ENCODE assay signal across 19 mouse cellular contexts in genomic region chr13:55732121-55732520, GRCm38 (mm10). TPM values are rescaled to one million over a fixed set of nuclear protein-coding genes. Genes with fewer than 3 reads are reported as not detected.
DNase-seq lines count a peak whose midpoint lies in the region; ATAC-seq and TF ChIP-seq lines count a peak whose summit lies in the region.
"Had no signal": no experiment of that assay in that cellular context is flagged by ENCODE, and none has a peak within 500 bp of the region (broad histone marks: within the 10 kb centered on the region; RNA-seq: fewer than 3 reads in every experiment).

No protein-coding gene starts in this region.

- no peak for TF ChIP-seq POLR2A in CH12.LX (IDR thresholded peaks at IDR 0.05; ENCODE audit: low read depth, low read length)

- dilution Hi-C loops in CH12.LX (cut with MboI; ENCODE audit: extremely low pct_ligation_motif_present, extremely low pct_unique_long_range_greater_than_20kb, low sequenced_read_pairs): no loop called here

- no peak overlapping the region for H3K4me3 ChIP-seq in CH12.LX (replicated peaks in 1 of 3; ENCODE audit: low read depth in 2 of 3, low read length in 2 of 3, poor library complexity in 1 of 3)
- H3K4me3 ChIP-seq in liver, embryonic 12.5 days: no peak overlapping the region
- no peak overlapping the region for H3K4me3 ChIP-seq in stomach, postnatal 0 days (ENCODE audit: low read depth, low read length)
- H3K4me3 ChIP-seq: lung, embryonic 15.5 days; midbrain, embryonic 15.5 days; neural tube, embryonic 15.5 days had no signal

- no peaks in the 10 kb centered on the region for H3K9me3 ChIP-seq in CH12.LX (replicated peaks; ENCODE audit: low read length)
- H3K9me3 ChIP-seq in liver, embryonic 12.5 days (replicated peaks): no peaks in the 10 kb centered on the region
- no peaks in the 10 kb centered on the region for H3K9me3 ChIP-seq in stomach, postnatal 0 days (ENCODE audit: control insufficient read depth, low read length)
- H3K9me3 ChIP-seq: lung, embryonic 15.5 days; midbrain, embryonic 15.5 days; neural tube, embryonic 15.5 days had no signal

- peak in 1 of 2 experiments; percentile 28; a peak in 1 of 4 replicates for TF ChIP-seq CTCF in CH12.LX (conservative IDR thresholded peaks at IDR 0.05 in 1 of 2, IDR thresholded peaks at IDR 0.05 in 1 of 2; ENCODE audit: low read depth in 2 of 2, low read length in 2 of 2)
- peak; percentile 21; the same call in 1 of the 2 replicates for TF ChIP-seq CTCF in stomach, postnatal 0 days (IDR thresholded peaks at IDR 0.05; ENCODE audit: low read depth)

- TF ChIP-seq EP300 in CH12.LX (IDR thresholded peaks at IDR 0.05; ENCODE audit: low read length): no peak
- TF ChIP-seq EP300 in stomach, postnatal 0 days (optimal IDR thresholded peaks at IDR 0.05): no peak

- peak; percentile 47 for DNase-seq in CH12.LX (ENCODE audit: extremely low read depth)
- DNase-seq in brain, adult 2 months (ENCODE audit: low read depth, low spot score): peak; percentile 25
- DNase-seq in stomach, postnatal 0 days (ENCODE audit: low spot score): no peak
- no peak for DNase-seq in kidney, adult 11 months
- DNase-seq in heart, postnatal 14 days: no peak
- DNase-seq: adrenal gland, adult 2 months; cerebellum, postnatal 14 days; embryo, embryonic 11 days; gastrocnemius, postnatal 36 days; right cerebral cortex, postnatal 25 days; thymus, adult 18-20 months had no signal

- intact Hi-C loops in heart, postnatal 14 days (cut with DNase I): no loop called here

- in situ Hi-C loops in CH12.LX (cut with MboI; ENCODE audit: low pct_ligation_motif_present, low pct_unique_long_range_greater_than_20kb, low sequenced_read_pairs): no loop called here

- ATAC-seq in liver, embryonic 12.5 days: peak; percentile 46; the same call in 1 of the 2 replicates
- ATAC-seq in stomach, postnatal 0 days (ENCODE audit: low FRiP score, low TSS enrichment): no peak
- no peak for ATAC-seq in monocyte, adult 5-6 weeks (replicated peaks; ENCODE audit: insufficient number of reproducible peaks, low FRiP score, low TSS enrichment, poor library complexity, severe bottlenecking)
- ATAC-seq: forebrain, embryonic 16.5 days; midbrain, embryonic 15.5 days had no signal

- 51% methylated on average over 2 of the region's 2 CpGs for WGBS in liver, embryonic 12.5 days (ENCODE audit: insufficient replicate concordance)
- whole genome bisulfite sequencing in stomach, postnatal 0 days: 72% methylated on average over 2 of the region's 2 CpGs

- H3K79me2 ChIP-seq in CH12.LX (replicated peaks; ENCODE audit: control insufficient read depth, extremely low read depth, insufficient read depth, poor library complexity, severe bottlenecking): no peaks in the 10 kb centered on the region

- peaks cover 3 to 31% of the 10 kb centered on the region in 2 experiments for H3K36me3 ChIP-seq in CH12.LX (replicated peaks in 1 of 2; ENCODE audit: control insufficient read depth in 1 of 2, insufficient read depth in 1 of 2, low read length in 1 of 2)
- H3K36me3 ChIP-seq in liver, embryonic 12.5 days: peaks cover 12% of the 10 kb centered on the region; the same call in 1 of the 2 replicates
- no peaks in the 10 kb centered on the region for H3K36me3 ChIP-seq in stomach, postnatal 0 days (ENCODE audit: control insufficient read depth, insufficient read depth, low read length)
- H3K36me3 ChIP-seq: lung, embryonic 15.5 days; midbrain, embryonic 15.5 days; neural tube, embryonic 15.5 days had no signal

- no peak overlapping the region for H3K4me2 ChIP-seq in CH12.LX (ENCODE audit: insufficient read depth, low read depth, poor library complexity, severe bottlenecking)
- H3K4me2 ChIP-seq in liver, embryonic 12.5 days: no peak overlapping the region
- H3K4me2 ChIP-seq in stomach, postnatal 0 days (replicated peaks; ENCODE audit: low read depth): no peak overlapping the region
- H3K4me2 ChIP-seq: lung, embryonic 15.5 days; midbrain, embryonic 15.5 days; neural tube, embryonic 15.5 days had no signal

- no peak overlapping the region for H3K9ac ChIP-seq in CH12.LX (ENCODE audit: insufficient read depth, low read depth)
- no peak overlapping the region for H3K9ac ChIP-seq in liver, embryonic 12.5 days
- H3K9ac ChIP-seq in stomach, postnatal 0 days (ENCODE audit: low read length): no peak overlapping the region
- H3K9ac ChIP-seq: lung, embryonic 15.5 days; midbrain, embryonic 15.5 days; neural tube, embryonic 15.5 days had no signal

- no peaks in the 10 kb centered on the region for H3K27me3 ChIP-seq in CH12.LX (replicated peaks)
- H3K27me3 ChIP-seq in liver, embryonic 12.5 days (replicated peaks): no peaks in the 10 kb centered on the region
- H3K27me3 ChIP-seq in stomach, postnatal 0 days (ENCODE audit: control insufficient read depth, insufficient read depth, low read length): no peaks in the 10 kb centered on the region
- H3K27me3 ChIP-seq: lung, embryonic 15.5 days; midbrain, embryonic 15.5 days; neural tube, embryonic 15.5 days had no signal

- H3K4me1 ChIP-seq in CH12.LX (ENCODE audit: control insufficient read depth in 1 of 2, insufficient read depth in 2 of 2): peaks cover 0 to 10% of the 10 kb centered on the region in 2 experiments; a peak in 1 of 4 replicates
- H3K4me1 ChIP-seq in liver, embryonic 12.5 days: peaks cover 15% of the 10 kb centered on the region
- H3K4me1 ChIP-seq in stomach, postnatal 0 days (replicated peaks; ENCODE audit: control insufficient read depth, insufficient read depth): no peaks in the 10 kb centered on the region
- H3K4me1 ChIP-seq: lung, embryonic 15.5 days; neural tube, embryonic 15.5 days had no signal

- no peak for TF ChIP-seq RAD21 in CH12.LX (IDR thresholded peaks at IDR 0.05; ENCODE audit: low read depth, low read length)

- no peak overlapping the region for H3K27ac ChIP-seq in CH12.LX (ENCODE audit: insufficient read depth, low read depth)
- 0 out of 2 replicates have a peak overlapping the region, but pooled peaks have one; percentile 6 for H3K27ac ChIP-seq in liver, embryonic 12.5 days
- H3K27ac ChIP-seq in stomach, postnatal 0 days (replicated peaks): no peak overlapping the region
- H3K27ac ChIP-seq: lung, embryonic 15.5 days; midbrain, embryonic 15.5 days; neural tube, embryonic 15.5 days had no signal

TF ChIP-seq in CH12.LX, 34 proteins besides CTCF, POLR2A, EP300 and RAD21:
- TF ChIP-seq MAZ (IDR thresholded peaks at IDR 0.05; ENCODE audit: low read depth, low read length) (no peak), MAX (IDR thresholded peaks at IDR 0.05; ENCODE audit: low read length) (no peak), ZC3H11A (IDR thresholded peaks at IDR 0.05; ENCODE audit: low read depth, low read length) (no peak), JUND (conservative IDR thresholded peaks at IDR 0.05; ENCODE audit: low read depth, low read length) (no peak), TBP (conservative IDR thresholded peaks at IDR 0.05; ENCODE audit: low read depth, low read length) (no peak), MEF2A (IDR thresholded peaks at IDR 0.05; ENCODE audit: borderline replicate concordance, low read depth, low read length) (no peak), GABPA (IDR thresholded peaks at IDR 0.05; ENCODE audit: insufficient replicate concordance, low read depth, low read length) (no peak), NELFE (IDR thresholded peaks at IDR 0.05; ENCODE audit: low read depth, low read length) (no peak), HCFC1 (IDR thresholded peaks at IDR 0.05; ENCODE audit: low read depth, low read length) (no peak), MXI1 (IDR thresholded peaks at IDR 0.05; ENCODE audit: low read depth, low read length) (no peak), E2F4 (IDR thresholded peaks at IDR 0.05; ENCODE audit: insufficient replicate concordance, low read depth, low read length) (no peak), MAFK (IDR thresholded peaks at IDR 0.05; ENCODE audit: insufficient replicate concordance, low read length) (no peak)
TF ChIP-seq in CH12.LX: peak in this region for 0.

RNA-seq across cellular contexts. Expression of gene Pcbd2, which starts 5.0 kb away (rescaled TPM):
- total RNA-seq in CH12.LX (2012; rRNA removed) (28.6 and 32.1 TPM in 2 replicates), CH12.LX (2014; rRNA removed) (19.0 and 20.6 TPM in 2 replicates)
- polyA plus RNA-seq in CH12.LX (2012; ENCODE audit: insufficient read length, low read depth): 44.9 and 45.0 TPM in 2 replicates
- polyA plus RNA-seq in liver, embryonic 12.5 days (2016; fragmentation: Nextera tagmentation; extraction: Ambion mirVana): 45.8 and 47.5 TPM in 2 replicates
- polyA plus RNA-seq in stomach, postnatal 0 days (2015; fragmentation: Nextera tagmentation; extraction: Ambion mirVana): 71.2 and 73.9 TPM in 2 replicates
- total RNA-seq in monocyte, adult 5-6 weeks (2017): 18.4 to 47.8 TPM (median 21.5 TPM) in 3 replicates
- 10 to 100 TPM; 36.3 to 37.4 TPM for total RNA-seq in heart, postnatal 14 days (2021)

RNA-seq across cellular contexts. Expression of gene Txndc15, which starts 17.7 kb away (rescaled TPM):
- total RNA-seq in CH12.LX (2012; rRNA removed): 34.6 and 39.7 TPM in 2 replicates
- total RNA-seq in CH12.LX (2014; rRNA removed): 48.7 and 51.2 TPM in 2 replicates
- 37.4 and 45.2 TPM in 2 replicates for polyA plus RNA-seq in CH12.LX (2012; ENCODE audit: insufficient read length, low read depth)
- 32.0 and 33.5 TPM in 2 replicates for polyA plus RNA-seq in liver, embryonic 12.5 days (2016; fragmentation: Nextera tagmentation; extraction: Ambion mirVana)
- polyA plus RNA-seq in stomach, postnatal 0 days (2015; fragmentation: Nextera tagmentation; extraction: Ambion mirVana): 62.8 and 63.6 TPM in 2 replicates
- 27.3 to 47.8 TPM (median 47.6 TPM) in 3 replicates for total RNA-seq in monocyte, adult 5-6 weeks (2017)
- 10 to 100 TPM; 36.2 to 37.3 TPM for total RNA-seq in heart, postnatal 14 days (2021)

RNA-seq across cellular contexts. Expression of gene B230219D22Rik, which starts 39.2 kb away (rescaled TPM):
- total RNA-seq in CH12.LX (2012; rRNA removed) (22.1 and 23.2 TPM in 2 replicates), CH12.LX (2014; rRNA removed) (35.0 and 36.1 TPM in 2 replicates)
- 25.0 and 25.7 TPM in 2 replicates for polyA plus RNA-seq in CH12.LX (2012; ENCODE audit: insufficient read length, low read depth)
- polyA plus RNA-seq in liver, embryonic 12.5 days (2016; fragmentation: Nextera tagmentation; extraction: Ambion mirVana): 22.8 and 23.2 TPM in 2 replicates
- 25.4 and 26.1 TPM in 2 replicates for polyA plus RNA-seq in stomach, postnatal 0 days (2015; fragmentation: Nextera tagmentation; extraction: Ambion mirVana)
- 37.5 to 51.1 TPM (median 49.4 TPM) in 3 replicates for total RNA-seq in monocyte, adult 5-6 weeks (2017)
- total RNA-seq in heart, postnatal 14 days (2021): 10 to 100 TPM; 49.7 to 52.5 TPM

RNA-seq across cellular contexts. Expression of gene Catsper3, which starts 52.2 kb away (rescaled TPM):
- total RNA-seq in CH12.LX (2012; rRNA removed) (not detected in 2 replicates), CH12.LX (2014; rRNA removed) (not detected in 2 replicates)
- polyA plus RNA-seq in CH12.LX (2012; ENCODE audit: insufficient read length, low read depth): not detected in 2 replicates
- polyA plus RNA-seq in liver, embryonic 12.5 days (2016; fragmentation: Nextera tagmentation; extraction: Ambion mirVana): 0.13 TPM in 1 of 2 replicates, not detected in the other
- 0.07 and 0.13 TPM in 2 replicates for polyA plus RNA-seq in stomach, postnatal 0 days (2015; fragmentation: Nextera tagmentation; extraction: Ambion mirVana)
- total RNA-seq in monocyte, adult 5-6 weeks (2017): not detected in 3 replicates
- total RNA-seq in heart, postnatal 14 days (2021): under 1 TPM in 1 of 2 experiments, not detected in 1; 0.22 TPM
- polyA plus RNA-seq: embryonic facial prominence, embryonic 14.5 days; forebrain, embryonic 16.5 days; hindbrain, embryonic 11.5 days; lung, embryonic 15.5 days had no signal

Comparison
In these comparisons a context has a peak if more than half of its experiments do, and no peak if none do; other contexts are left out.
1. DNase-seq: peak in CH12.LX (single experiment) and brain, adult 2 months (single experiment); none in stomach, postnatal 0 days (single experiment), kidney, adult 11 months (single experiment) and heart, postnatal 14 days (0 of 2).